14 mouse cellular contexts compared by ENCODE assay signal in the genomic region with DNA sequence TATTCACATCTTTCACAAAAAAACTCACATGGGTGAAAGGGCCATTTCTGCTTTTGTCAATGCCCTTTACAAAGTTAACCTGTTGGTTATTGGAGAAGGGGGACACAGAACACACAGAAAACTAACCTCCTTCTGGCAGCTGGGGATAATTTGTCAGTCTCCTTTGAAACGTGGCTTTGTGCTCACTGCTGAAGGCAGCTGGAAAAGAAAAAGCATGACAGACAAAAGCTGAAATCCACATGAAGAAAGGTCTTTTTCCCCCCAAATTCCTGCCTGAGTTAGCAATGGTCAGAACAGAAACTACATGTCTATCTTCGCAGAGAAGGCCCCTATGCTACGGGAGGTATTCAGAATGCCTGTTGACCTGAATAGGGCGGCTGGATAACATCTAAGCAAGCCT.
"Had no signal": no experiment of that assay in that cellular context is flagged by ENCODE, and none has a peak within 500 bp of the region (broad histone marks: within the 10 kb centered on the region; RNA-seq: fewer than 3 reads in every experiment).

No protein-coding gene starts in this region.

- H3K9ac ChIP-seq: limb, embryonic 13.5 days; liver, embryonic 14.5 days; neural tube, embryonic 13.5 days had no signal

- DNase-seq: kidney, postnatal 25 days; lung, adult 18-20 months; lung, postnatal 36 days; retina, postnatal 1 day; right cerebral cortex, postnatal 4 days; spleen, adult 18-20 months; thymus, adult 18-20 months; thymus, postnatal 14 days had no signal

- ATAC-seq: midbrain, embryonic 16.5 days had no signal

- H3K27me3 ChIP-seq: limb, embryonic 13.5 days; neural tube, embryonic 13.5 days had no signal

- H3K36me3 ChIP-seq: limb, embryonic 13.5 days; midbrain, embryonic 10.5 days; neural tube, embryonic 13.5 days had no signal

- H3K4me3 ChIP-seq: left cerebral cortex, adult 2 months; limb, embryonic 13.5 days; midbrain, embryonic 10.5 days; neural tube, embryonic 13.5 days had no signal

- H3K4me2 ChIP-seq: limb, embryonic 13.5 days; neural tube, embryonic 13.5 days had no signal

- H3K27ac ChIP-seq: left cerebral cortex, adult 2 months; limb, embryonic 13.5 days; liver, embryonic 14.5 days; midbrain, embryonic 10.5 days; neural tube, embryonic 13.5 days had no signal

- H3K4me1 ChIP-seq: midbrain, embryonic 10.5 days; neural tube, embryonic 13.5 days had no signal

- H3K9me3 ChIP-seq: limb, embryonic 13.5 days; midbrain, embryonic 10.5 days; neural tube, embryonic 13.5 days had no signal
